Mouse (Mus musculus): ENCODE results near the gene Rps21.

- TF ChIP-seq POLR2A (IDR thresholded peaks at IDR 0.05; ENCODE audit: borderline replicate concordance, extremely low read depth, insufficient read depth, insufficient read length, poor library complexity, severe bottlenecking) = no peak
- no peak for TF ChIP-seq CTCF (IDR thresholded peaks at IDR 0.05; ENCODE audit: borderline replicate concordance, extremely low read depth, insufficient read depth, insufficient read length)
Measured at GRCm38 (mm10) chr2:180233101-180233904, 23.9 kb upstream of the Rps21 start.
